Mouse (Mus musculus) heart, adult 11 months (tissue): ENCODE measurements around the gene Car11.

Experiments
- DNase-seq: peaks from one replicate; pipeline ENCODE4 v3.0.0; 2022

The Car11 gene

DNA sequence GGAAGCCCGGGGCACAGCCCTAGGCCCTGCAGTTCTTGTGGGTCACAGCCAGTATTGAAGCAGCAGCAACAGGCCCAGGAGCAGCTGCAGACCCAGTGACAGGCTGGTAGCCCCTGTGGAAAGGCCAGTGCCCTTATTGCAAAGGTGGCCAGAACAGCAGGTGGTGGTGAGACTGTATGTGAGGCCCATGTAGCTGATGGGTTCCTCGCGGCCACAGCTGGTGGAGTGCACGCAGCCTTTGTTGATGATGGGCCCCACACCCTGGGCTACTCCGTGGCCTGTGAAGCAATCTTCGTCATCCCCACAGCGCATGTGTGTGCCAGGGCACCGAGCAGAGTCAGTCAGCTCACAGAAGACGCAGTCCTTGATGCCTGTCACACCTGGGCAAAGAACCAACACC is 25.5 kb downstream of the Car11 start:
- peak; percentile 91 for DNase-seq

DNA sequence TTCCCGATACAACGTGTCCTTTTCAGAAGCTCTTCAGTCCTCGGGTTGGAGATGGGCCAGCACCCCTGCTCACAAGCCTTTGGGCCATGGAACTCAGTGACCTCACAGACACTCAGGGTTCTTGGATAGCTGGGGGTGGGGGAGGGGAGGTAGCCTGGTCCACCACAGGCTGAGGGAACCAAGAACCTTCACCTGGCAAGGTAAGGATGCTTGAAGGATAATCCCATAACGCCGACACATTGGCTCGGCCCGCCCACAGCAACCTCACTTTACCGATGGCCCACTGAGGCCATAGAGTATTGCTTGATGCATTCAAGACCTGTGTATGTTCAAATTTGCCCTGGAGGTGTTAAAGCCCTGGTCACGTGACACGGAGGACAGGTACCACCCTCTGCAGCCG is 26.1 kb downstream of the Car11 start, which contains the start of gene Spaca4:
Spaca4 (minus strand) TSS at position 101 of the 400 bp plus-strand sequence.
- no peak for DNase-seq

DNA sequence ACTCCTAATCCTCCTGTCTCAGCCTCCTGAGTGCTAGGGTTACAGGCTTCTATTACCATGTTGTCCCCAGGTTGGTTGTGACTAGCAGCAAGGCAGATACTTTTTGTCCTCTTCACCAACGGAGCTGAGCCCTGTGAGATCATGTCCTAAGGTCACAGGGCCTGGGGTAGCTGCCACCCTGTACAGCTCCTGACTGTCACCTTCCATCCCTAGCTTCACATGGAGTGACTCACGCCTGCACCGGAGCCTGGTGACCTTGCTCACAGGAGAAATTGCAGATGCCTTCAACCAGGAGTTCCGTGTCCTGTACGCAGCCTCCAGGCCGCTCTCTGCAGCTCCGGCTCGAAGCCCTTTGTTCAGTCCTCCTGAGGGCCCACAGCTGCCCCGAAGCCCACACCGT is 26.8 kb downstream of the Car11 start:
- peak; percentile 75 for DNase-seq

DNA sequence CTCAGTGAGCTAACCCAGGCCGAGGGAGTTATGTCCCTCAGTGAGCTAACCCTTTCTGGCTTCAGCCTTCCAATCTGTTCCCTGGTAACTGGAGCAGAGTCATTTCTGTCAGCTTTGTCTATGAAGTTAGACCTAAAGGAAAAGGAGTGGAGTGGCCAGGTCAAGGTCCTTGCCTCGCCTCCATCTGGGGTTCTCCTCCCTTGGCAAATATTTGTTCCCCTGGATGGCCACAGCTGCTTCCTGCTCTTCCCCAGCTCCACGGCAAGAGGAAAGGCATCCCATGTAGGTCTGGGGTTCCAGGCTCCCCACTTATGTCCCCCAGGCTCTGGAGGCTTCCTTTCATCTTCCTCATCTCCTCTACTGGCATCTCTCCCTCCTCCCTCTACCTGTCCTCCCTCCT is 28.0 kb downstream of the Car11 start:
- no peak for DNase-seq

DNA sequence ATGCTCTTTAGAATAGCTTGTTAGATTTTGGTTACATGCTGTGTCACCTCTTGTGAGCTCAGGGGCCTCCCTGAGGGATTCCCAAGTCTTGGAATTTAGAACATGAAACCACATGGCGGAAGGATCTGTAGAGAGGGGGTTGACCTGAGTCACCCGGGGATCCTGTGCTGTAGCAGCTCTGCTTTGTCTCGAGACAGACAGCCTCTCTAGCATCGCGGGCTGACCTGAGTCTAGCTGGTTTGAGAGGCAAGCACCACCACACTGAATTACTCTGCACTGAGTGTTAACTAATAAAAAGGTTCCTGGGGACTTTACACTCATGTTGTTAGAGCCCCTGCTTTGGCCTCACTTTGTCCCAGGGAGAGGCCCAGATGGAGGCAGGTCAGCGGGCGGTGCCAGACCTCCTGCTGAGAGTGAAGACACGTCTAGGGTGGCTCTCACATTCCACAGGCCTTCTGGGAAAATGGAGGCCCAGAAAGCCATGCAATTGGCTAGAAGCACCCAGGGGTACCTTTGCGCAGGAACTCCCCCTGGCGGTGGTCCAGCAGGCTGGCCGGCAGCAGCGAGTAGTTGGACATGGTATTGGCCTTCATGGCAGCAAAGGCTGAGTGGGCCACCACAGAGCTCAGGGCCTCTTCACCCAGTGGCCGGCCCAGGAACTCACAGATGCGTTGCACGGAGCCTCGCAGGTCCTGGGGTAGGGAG is 31.2 kb downstream of the Car11 start:
- no peak for DNase-seq

DNA sequence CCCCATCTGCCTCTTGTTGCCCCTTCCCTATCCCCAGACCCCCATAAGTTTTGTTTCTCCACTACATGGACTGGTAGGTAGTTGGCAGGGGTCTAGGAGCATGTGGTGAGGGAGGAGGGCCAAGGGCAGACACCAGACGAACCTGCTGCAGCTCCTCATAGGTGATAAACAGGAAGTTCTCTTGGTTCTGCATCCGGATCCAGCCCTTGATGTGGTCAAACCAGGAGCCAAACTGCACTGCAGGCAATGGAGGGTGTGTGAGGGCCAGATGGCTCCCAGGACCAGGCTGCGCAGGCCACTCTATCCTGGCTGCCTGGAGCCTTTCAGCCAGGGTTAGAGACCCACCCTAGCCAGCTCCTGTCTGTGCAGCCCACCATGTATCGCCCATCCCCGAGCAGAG is 33.8 kb downstream of the Car11 start:
- peak; percentile 85 for DNase-seq

DNA sequence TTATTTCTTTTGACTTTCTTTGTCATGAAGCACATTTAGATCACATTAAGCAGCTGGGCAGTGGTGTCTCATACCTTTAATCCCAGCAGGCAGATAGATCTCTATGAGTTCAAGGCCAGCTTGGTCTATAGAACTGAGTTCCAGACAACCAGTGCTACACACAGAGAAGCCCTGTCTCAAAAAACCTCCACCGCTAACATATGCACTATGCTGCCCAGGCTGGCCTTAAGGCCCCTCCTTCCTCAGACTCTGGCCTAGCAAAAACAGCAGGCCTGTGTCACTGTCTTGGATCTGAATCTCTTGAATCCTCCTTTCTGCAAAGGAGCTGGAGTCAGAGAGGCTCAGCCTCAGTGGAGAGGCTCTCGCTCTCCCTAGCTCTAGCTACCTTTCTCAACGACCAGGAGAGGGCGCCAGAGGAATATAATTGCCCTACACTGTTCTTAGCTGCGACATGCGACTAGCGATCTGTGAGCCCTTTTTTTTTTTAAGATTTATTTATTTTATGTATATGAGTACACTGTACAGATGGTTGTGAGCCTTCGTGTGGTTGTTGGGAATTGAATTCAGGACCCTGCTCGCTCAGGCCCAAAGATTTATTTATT is 39.6 kb downstream of the Car11 start:
- no peak for DNase-seq

DNA sequence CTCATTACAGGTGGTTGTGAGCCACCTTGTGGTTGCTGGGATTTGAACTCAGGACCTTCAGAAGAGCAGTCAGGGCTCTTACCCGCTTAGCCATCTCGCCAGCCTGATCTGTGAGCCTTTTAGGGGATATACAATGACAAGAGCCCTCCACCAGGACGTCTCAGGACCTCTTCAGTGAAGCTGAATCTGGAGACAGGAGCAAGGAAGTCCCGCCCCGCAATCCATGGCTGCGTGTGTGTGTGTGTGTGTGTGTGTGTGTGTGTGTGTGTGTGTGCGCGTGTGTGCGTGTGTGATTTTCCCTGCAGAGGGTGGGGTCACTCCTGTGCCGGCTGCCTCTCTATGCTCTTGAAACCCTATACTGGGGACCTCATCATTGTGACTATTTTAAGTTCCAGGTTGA is 40.2 kb downstream of the Car11 start:
- DNase-seq = no peak

DNA sequence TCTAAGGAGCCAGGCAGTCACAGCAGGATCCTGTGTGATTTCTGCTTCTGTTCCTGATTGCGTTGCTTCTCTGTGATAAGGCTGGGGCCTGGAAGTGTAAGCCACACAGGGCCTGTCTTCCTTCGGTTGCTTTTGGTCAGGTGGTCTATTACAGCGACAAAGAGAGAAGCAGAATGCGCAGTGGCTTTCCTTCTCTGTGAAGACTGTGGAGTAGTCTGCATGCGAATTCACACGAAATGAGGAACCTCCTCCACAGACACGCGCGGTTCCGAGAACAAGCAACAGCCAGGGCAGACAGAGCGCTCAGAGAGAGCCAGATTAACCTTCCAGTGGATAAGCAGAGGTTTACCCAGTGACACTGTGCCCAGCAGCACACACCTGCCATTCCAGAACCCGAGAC is 41.7 kb downstream of the Car11 start:
- DNase-seq = no peak

DNA sequence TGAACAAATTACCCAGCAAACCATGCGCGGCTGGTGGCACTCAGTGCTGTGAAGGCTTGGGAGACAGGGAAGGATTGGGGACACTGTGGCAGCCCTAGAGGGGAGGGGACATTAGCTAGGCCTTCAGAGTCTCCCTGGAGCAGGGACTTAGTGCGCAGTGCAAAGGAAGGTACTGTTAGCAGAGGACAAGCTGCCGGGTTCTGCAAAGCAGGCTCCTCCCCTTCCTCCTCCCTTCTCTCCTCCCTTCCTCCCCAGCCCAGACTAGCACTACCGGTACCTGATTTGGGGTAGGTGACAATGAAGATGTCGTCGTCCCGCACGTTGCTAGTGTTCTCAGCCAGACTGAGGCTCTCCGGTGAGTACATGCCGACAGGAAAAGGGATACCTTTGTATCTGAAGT is 42.1 kb downstream of the Car11 start:
- DNase-seq = no peak

DNA sequence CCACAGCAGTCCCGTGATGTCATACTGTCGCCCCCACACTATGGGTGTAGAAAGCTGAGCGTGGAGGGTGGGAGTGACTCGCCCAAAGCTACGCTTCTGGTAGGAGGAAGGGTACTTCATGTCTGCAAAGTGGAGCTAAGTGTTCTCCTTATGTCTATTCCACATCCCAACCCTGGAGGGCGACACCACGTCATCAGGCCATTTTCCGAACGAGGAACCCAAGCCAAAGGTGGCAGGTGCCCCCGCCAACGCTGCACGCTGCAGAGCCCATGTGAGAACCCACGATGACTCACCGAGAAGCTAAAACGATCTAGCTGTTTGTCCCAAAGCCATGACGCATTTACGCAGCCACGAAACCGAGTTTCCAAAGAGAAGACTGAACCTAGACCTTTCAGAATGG is 42.7 kb downstream of the Car11 start:
- no peak for DNase-seq

DNA sequence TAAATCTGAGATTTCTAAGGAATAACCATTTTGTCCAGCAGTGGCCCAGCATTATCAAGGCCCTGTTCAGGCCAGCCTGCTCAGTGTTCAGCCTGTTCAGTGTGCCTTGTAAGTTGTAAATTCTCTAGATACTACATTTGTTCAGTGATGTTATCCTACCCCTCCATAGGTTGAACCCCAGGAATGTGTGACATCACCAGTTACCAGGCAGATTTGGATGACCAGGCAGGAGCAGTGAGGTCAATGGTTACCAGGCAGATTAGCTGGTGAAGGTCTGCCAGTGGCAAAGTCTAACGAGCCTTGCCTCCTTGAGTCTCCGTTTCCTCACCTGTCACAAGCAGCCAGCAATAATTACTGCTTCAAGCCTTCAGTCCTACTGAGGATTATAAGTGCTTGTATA is 44.7 kb downstream of the Car11 start:
- DNase-seq = peak; percentile 94

DNA sequence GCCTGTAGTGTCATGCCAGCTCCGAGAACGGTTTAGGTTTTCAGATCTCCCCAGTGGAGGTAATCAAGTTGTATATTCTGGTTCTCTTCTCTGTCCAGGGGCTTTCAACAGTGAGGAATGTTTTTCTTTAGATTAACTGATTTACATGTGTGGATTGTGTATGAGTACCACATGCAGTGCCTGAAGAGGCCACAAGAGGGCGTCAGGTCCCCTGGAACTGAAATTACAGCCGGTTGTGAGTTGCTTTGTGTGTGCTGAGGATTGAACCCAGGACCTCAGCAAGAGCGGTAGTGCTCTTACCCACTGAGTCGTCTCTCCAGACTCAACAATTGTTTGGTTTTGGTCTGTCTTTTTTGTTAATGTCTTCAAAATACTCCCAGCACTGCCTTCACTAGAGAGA is 46.9 kb downstream of the Car11 start:
- no peak for DNase-seq

DNA sequence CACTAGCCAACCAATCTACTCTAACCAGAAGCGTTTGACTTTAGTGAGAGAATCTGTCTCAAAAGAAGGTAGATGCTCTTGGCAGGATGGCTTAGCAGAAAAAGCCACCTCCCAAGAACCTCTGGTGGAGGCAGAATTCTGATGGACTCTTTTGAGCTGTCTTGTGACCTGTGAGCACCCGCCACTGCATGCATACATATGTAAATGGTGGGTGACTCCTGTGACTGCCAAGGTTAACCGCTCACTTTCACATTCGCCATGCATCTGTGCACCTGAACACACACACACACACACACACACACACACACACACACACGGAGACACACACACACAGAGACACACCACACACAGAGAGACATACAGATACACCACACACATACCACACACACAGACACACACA is 47.8 kb downstream of the Car11 start:
- no peak for DNase-seq

DNA sequence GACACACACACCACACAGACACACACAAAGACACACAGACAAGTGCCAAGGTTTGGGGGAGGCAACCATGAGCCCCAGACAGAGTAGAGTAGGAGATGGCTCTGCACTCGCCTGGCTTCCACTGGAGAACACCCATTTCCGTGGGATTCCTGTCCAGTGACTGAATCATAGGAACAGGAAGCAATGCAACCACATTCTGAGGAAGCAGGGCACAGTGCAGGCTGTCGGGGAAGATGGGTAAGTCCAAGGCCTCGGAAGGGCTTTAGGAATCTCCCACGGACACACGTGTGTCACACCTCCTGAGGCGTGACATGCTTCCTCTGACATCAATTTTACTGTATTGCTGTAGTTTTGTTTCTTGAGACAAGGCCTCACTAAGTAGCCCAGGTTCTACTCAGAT is 48.5 kb downstream of the Car11 start:
- DNase-seq = no peak

DNA sequence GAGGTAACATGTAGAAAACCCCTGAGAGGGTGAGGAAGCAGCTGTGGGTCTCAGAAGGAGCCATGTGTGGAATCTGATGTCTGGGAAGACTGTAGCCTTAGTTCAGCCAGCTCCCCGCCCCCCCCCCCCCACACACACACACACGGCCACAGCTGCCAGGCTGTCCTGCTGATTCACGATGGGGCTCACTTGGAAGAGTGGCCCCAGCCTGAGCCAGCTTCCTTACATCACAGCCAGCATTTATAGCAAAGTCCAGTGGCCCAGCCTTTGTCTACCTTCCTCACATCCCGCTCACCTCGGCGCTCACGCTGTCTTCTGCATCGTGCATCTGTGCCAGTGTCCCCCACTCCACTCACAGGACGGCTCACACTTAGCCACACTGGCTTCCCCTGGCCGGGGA is 49.8 kb downstream of the Car11 start:
- DNase-seq = no peak

DNA sequence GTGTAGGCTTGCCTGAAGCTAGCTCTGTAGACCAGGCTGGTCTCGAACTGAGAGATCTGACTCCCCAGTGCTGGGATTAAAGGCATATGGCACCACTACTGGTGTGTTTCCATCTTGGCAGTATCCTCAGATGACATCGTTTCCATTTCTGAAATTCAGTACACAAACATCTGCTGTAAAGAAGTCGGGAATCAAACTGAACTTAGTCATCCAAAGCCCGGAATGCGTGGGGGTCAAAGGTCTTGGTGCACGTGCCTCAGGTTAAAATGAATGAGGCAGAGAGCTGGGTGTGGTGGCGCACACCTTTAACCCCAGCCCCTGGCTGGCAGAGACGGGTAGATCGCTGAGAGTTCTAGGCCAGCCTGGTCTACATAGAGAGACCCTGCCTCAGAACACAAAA is 50.5 kb downstream of the Car11 start:
- no peak for DNase-seq
